Mouse (Mus musculus): Measurements from ENCODE around the gene 4921539E11Rik.

- TF ChIP-seq CTCF (IDR thresholded peaks at IDR 0.05) (no peak), POLR2A (IDR thresholded peaks at IDR 0.05; ENCODE audit: insufficient read depth, low read depth, low read length) (no peak)
These were observed 76.7 kb downstream of the 4921539E11Rik start for GRCm38 (mm10) chr4:103213859-103214497.
